Mouse (Mus musculus) cerebellum, postnatal 10 days (tissue): ENCODE results near the gene Lrrc49.

Experiments
- DNase-seq, 2 experiments: peaks; one replicate each; pipeline ENCODE4 v3.0.0; 2021; ENCODE audit warnings: mixed read lengths in 2 of 2

The Lrrc49 gene

GRCm38 (mm10) chr9:60674780-60675179 lies 13.2 kb downstream of the Lrrc49 start:
- peak in 1 of 2 experiments; percentile 27 for DNase-seq

GRCm38 (mm10) chr9:60672568-60672967 lies 15.4 kb downstream of the Lrrc49 start:
- no peak for DNase-seq

GRCm38 (mm10) chr9:60668886-60669285 lies 19.1 kb downstream of the Lrrc49 start:
- peak; percentile 69 for DNase-seq

GRCm38 (mm10) chr9:60665535-60665934 lies 22.4 kb downstream of the Lrrc49 start:
- DNase-seq, result no peak

- no peak for DNase-seq
These were observed 23.1 kb downstream of the Lrrc49 start for GRCm38 (mm10) chr9:60664866-60665265.

GRCm38 (mm10) chr9:60664385-60664784 lies 23.6 kb downstream of the Lrrc49 start:
- peak; percentile 94 to 96 for DNase-seq

- DNase-seq, result peak; percentile 68 to 73
These were observed 25.0 kb downstream of the Lrrc49 start for GRCm38 (mm10) chr9:60662936-60663335.

- no peak for DNase-seq
These were observed 34.4 kb downstream of the Lrrc49 start for GRCm38 (mm10) chr9:60653582-60653981.

- DNase-seq, result no peak
These were observed 34.8 kb downstream of the Lrrc49 start for GRCm38 (mm10) chr9:60653137-60653536.

- no peak for DNase-seq
These were observed 37.7 kb downstream of the Lrrc49 start for GRCm38 (mm10) chr9:60650277-60650676.

GRCm38 (mm10) chr9:60648981-60649975 lies 38.7 kb downstream of the Lrrc49 start:
- peak; percentile 81 to 82 for DNase-seq

GRCm38 (mm10) chr9:60633601-60634000 lies 54.4 kb downstream of the Lrrc49 start:
- no peak for DNase-seq

- peak; percentile 64 to 75 for DNase-seq
These were observed 61.6 kb downstream of the Lrrc49 start for GRCm38 (mm10) chr9:60626311-60626791.

GRCm38 (mm10) chr9:60625895-60626294 lies 62.1 kb downstream of the Lrrc49 start:
- peak in 1 of 2 experiments; percentile 72 for DNase-seq

- peak in 1 of 2 experiments; percentile 19 for DNase-seq
These were observed 71.0 kb downstream of the Lrrc49 start for GRCm38 (mm10) chr9:60616946-60617345.

GRCm38 (mm10) chr9:60616359-60616758 lies 71.6 kb downstream of the Lrrc49 start:
- DNase-seq, result no peak

GRCm38 (mm10) chr9:60612260-60612659 lies 75.7 kb downstream of the Lrrc49 start:
- no peak for DNase-seq

- no peak for DNase-seq
These were observed 77.8 kb downstream of the Lrrc49 start for GRCm38 (mm10) chr9:60610194-60610593.

GRCm38 (mm10) chr9:60608857-60609256 lies 79.1 kb downstream of the Lrrc49 start:
- DNase-seq, result no peak

GRCm38 (mm10) chr9:60608086-60608485 lies 79.9 kb downstream of the Lrrc49 start:
- DNase-seq, result peak in 1 of 2 experiments; percentile 69

GRCm38 (mm10) chr9:60604971-60605370 lies 83.0 kb downstream of the Lrrc49 start:
- DNase-seq, result peak; percentile 75 to 80

- no peak for DNase-seq
These were observed 86.0 kb downstream of the Lrrc49 start for GRCm38 (mm10) chr9:60601936-60602335.

GRCm38 (mm10) chr9:60600273-60600672 lies 87.7 kb downstream of the Lrrc49 start:
- no peak for DNase-seq

GRCm38 (mm10) chr9:60599489-60599888 lies 88.5 kb downstream of the Lrrc49 start:
- DNase-seq, result peak; percentile 75 to 78
